Mouse (Mus musculus) ES-E14 (cell line): ENCODE measurements around the gene Hist1h2ai. TPM values are rescaled to one million over a fixed set of nuclear protein-coding genes. Genes with fewer than 3 reads are reported as not detected.
"Not testable (repeated sequence)": the region's sequence is repeated elsewhere in the genome, so short reads cannot be mapped to it uniquely, and the experiment has no call there.

Experiments used
- DNase-seq: peaks from one replicate; pipeline ENCODE4 v3.0.0-alpha.2; 2013; ENCODE audit warnings: low read depth, low spot score
- H3K27ac ChIP-seq: 2 replicates; pipeline ENCODE4 v1.5.1; 2012; ENCODE audit warnings: low read depth, mild to moderate bottlenecking, low read length, moderate library complexity, mixed read lengths; ENCODE audit not compliant: poor library complexity, insufficient read depth, severe bottlenecking
- H3K36me3 ChIP-seq: 2 replicates; pipeline ENCODE4 v1.6.1; 2012; ENCODE audit warnings: mild to moderate bottlenecking, low read length, moderate library complexity, mixed read lengths; ENCODE audit not compliant: control insufficient read depth, poor library complexity, insufficient read depth, severe bottlenecking
- H3K4me1 ChIP-seq, 2 experiments: fragments of 150-350 bp in 1 of 2; sonication (generic) in 1 of 2; 2 replicates each; pipeline ENCODE4 v1.6.1; 2012; ENCODE audit warnings: low read length in 2 of 2, mild to moderate bottlenecking in 1 of 2, mixed read lengths in 1 of 2; ENCODE audit not compliant: control insufficient read depth in 2 of 2, insufficient read depth in 2 of 2, poor library complexity in 1 of 2
- H3K4me3 ChIP-seq, 2 experiments: fragments of 150-350 bp in 1 of 2; sonication (generic) in 1 of 2; 2 replicates each; pipeline ENCODE4 v1.5.1; 2012; ENCODE audit warnings: low read length in 2 of 2, low read depth in 1 of 2, mild to moderate bottlenecking in 1 of 2, mixed read lengths in 1 of 2; ENCODE audit not compliant: insufficient read depth in 1 of 2, poor library complexity in 1 of 2, severe bottlenecking in 1 of 2
- H3K9ac ChIP-seq: 2 replicates; pipeline ENCODE4 v1.6.1; 2012; ENCODE audit warnings: low read depth, mild to moderate bottlenecking, low read length, mixed read lengths; ENCODE audit not compliant: poor library complexity, insufficient read depth, severe bottlenecking
- H3K9me3 ChIP-seq: fragments of 150-350 bp; sonication (generic); 2 replicates; pipeline ENCODE4 v1.6.1; 2012; ENCODE audit warnings: low read depth, mild to moderate bottlenecking, low read length; ENCODE audit not compliant: control insufficient read depth, insufficient read depth
- CHD2 ChIP-seq: IDR thresholded peaks from 2 replicates; pipeline ENCODE4 v1.6.1; 2014; ENCODE audit warnings: mild to moderate bottlenecking, low read depth, low read length, inconsistent platforms
- HCFC1 ChIP-seq: IDR thresholded peaks from 2 replicates; pipeline ENCODE4 v1.6.1; 2012; ENCODE audit warnings: low read length, inconsistent platforms, borderline replicate concordance; ENCODE audit not compliant: insufficient read depth
- MAFK ChIP-seq: IDR thresholded peaks from 2 replicates; pipeline ENCODE4 v1.6.1; 2014; ENCODE audit warnings: mild to moderate bottlenecking, low read depth, low read length, inconsistent platforms; ENCODE audit not compliant: insufficient read depth
- ZC3H11A ChIP-seq: IDR thresholded peaks from 2 replicates; pipeline ENCODE4 v1.6.1; 2012; ENCODE audit warnings: low read depth, mild to moderate bottlenecking, inconsistent platforms, low read length, borderline replicate concordance
- ZNF384 ChIP-seq: IDR thresholded peaks from 2 replicates; pipeline ENCODE4 v1.6.1; 2012; ENCODE audit warnings: low read depth, low read length, inconsistent platforms
- in situ Hi-C, 2 experiments: fragments of 600-800 bp; cut with MboI; formaldehyde crosslinking; loops; one replicate each; pipeline ENCODE4 v1.15.1; 2025; ENCODE audit warnings: low sequenced_read_pairs in 2 of 2, inconsistent platforms in 1 of 2; ENCODE audit not compliant: unreplicated experiment in 2 of 2
- total RNA-seq: library from RNA; depleted of rRNA; stranded (reverse); fragments of 300-350 nt; gene quantifications from 2 replicates; pipeline ENCODE4 v1.2.3, GENCODE M21; 2012

Hist1h2ai gene
- total RNA-seq, 1 experiment = 1,685 TPM

DNA sequence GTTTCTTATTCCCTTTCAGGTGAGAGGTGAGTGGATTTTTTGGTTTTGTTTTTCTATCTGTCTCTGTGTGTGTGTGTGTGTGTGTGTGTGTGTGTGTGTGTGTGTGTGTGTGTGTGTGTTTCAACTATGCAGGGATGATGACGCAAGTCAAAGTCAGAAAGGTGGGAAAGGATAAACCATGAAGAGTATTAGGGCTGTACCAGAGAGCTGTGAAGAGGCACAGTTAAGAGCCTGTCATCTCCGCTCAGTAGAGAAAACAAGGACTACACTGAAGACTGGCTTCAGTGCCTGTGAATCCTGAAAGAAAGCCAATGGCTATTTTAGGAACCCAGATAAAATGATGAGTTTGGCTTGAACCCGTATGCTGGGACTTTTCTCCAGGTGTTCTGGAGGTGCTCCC lies 35.6 kb downstream of the Hist1h2ai start:
- Histone ChIP-seq H3K9ac (no peak overlapping the region), H3K4me1 (0 out of 4 replicates have a peak, but pooled peaks cover 0 to 2% of the 10 kb centered on the region in 2 experiments), H3K36me3 (no peaks in the 10 kb centered on the region), H3K27ac (no peak overlapping the region; the same call in 1 of the 2 replicates), H3K9me3 (no peaks in the 10 kb centered on the region), H3K4me3 (no peak overlapping the region)
- no peak for DNase-seq
- in situ Hi-C loops = no loop called here
- TF ChIP-seq MAFK (no peak), ZC3H11A (no peak), HCFC1 (no peak), CHD2 (no peak), ZNF384 (no peak)

DNA sequence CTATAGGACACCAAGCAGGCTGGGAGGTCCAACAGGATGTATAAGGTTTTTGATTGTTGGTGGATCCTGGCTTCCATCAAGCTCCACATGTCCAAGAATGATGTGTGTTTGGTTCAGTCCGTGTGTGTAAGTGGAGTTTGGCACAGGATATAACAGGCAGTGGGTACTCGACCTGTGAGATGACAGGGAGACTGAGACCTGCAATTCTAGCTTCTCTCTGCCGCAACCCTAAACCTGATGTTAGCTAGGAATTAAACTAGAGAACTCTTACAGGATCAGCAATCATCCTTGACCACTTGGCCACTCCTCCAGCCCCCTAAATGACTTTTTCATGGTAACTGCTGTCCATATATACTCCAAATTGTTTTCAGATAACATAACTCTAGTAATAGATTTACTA lies 36.1 kb downstream of the Hist1h2ai start:
- Histone ChIP-seq H3K36me3 (no peaks in the 10 kb centered on the region), H3K4me3 (no peak overlapping the region), H3K9ac (peak overlapping the region; percentile 59; the same call in 1 of the 2 replicates), H3K9me3 (no peaks in the 10 kb centered on the region), H3K27ac (no peak overlapping the region; the same call in 1 of the 2 replicates), H3K4me1 (0 out of 4 replicates have a peak, but pooled peaks cover 0 to 2% of the 10 kb centered on the region in 2 experiments)
- TF ChIP-seq ZC3H11A (no peak), MAFK (no peak), CHD2 (no peak), ZNF384 (no peak), HCFC1 (no peak)
- DNase-seq = no peak
- in situ Hi-C loops = no loop called here

DNA sequence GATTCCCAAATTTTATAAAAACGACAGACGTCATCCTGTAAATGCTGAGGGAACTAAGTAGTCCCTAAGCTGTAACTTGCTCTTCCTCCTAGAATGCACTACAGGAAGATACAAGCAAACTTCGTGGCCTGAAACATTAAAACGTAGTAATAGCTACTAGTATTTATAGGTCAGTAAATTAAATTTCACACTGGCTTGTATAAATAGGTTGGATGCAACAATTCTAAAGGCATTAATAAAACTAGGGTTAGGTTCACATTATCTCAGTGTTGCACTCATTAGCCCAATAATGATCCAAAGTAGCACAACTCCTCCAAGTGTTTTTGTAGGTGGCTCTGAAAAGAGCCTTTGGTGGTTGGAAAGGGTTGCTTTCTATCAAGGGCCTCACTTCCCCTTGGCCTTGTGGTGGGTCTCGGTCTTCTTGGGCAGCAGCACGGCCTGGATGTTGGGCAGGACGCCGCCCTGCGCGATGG lies 36.9 kb downstream of the Hist1h2ai start:
- Histone ChIP-seq H3K4me3 (peak overlapping the region; percentile 56 to 68), H3K9me3 (no peaks in the 10 kb centered on the region), H3K4me1 (0 out of 4 replicates have a peak, but pooled peaks cover 0 to under 1% of the 10 kb centered on the region in 2 experiments), H3K27ac (peak overlapping the region; percentile 85), H3K9ac (peak overlapping the region; percentile 80), H3K36me3 (no peaks in the 10 kb centered on the region)
- in situ Hi-C loops = no loop called here
- TF ChIP-seq ZNF384 = no peak
- TF ChIP-seq ZC3H11A = no peak
- DNase-seq = no peak

DNA sequence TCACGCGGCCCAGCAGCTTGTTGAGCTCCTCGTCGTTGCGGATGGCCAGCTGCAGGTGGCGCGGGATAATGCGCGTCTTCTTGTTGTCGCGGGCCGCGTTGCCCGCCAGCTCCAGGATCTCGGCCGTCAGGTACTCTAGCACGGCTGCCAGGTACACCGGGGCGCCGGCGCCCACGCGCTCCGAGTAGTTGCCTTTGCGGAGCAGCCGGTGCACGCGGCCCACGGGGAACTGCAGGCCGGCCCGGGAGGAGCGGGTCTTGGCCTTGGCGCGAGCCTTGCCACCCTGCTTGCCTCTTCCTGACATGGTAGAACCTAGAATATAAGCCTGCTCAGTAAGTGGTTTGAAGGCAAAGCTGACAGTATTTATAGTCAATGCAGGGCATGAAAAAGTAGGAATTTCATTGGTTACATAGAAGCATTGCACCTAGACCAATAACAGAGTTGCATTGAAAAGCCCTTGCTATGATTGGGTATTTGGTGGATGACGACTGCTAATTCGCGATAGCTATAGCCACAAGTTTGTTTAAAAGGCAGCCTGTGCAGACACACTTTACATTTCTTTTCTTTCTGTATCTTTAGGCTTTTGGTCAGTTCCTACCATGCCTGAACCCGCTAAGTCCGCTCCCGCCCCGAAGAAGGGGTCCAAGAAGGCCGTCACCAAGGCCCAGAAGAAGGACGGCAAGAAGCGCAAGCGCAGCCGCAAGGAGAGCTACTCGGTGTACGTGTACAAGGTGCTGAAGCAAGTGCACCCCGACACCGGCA lies 37.5 kb downstream of the Hist1h2ai start, which contains the start of the genes Hist1h2ak and Hist1h2bn:
Hist1h2ak (minus strand) TSS at position 304 of the 762 bp plus-strand sequence.
Hist1h2bn (plus strand) TSS at position 600 of the 762 bp plus-strand sequence.
- H3K9me3 ChIP-seq, H3K36me3 ChIP-seq, H3K4me1 ChIP-seq, in situ Hi-C loops: not testable (repeated sequence)
- peak within 1 kb of the TSS; percentile 80 for H3K9ac ChIP-seq
- peak; percentile 79 for DNase-seq
- TF ChIP-seq CHD2 = peak; percentile 88; the same call in 1 of the 2 replicates
- peak within 1 kb of the TSS; percentile 85 for H3K27ac ChIP-seq
- H3K4me3 ChIP-seq = peak within 1 kb of the TSS; percentile 60 to 68

DNA sequence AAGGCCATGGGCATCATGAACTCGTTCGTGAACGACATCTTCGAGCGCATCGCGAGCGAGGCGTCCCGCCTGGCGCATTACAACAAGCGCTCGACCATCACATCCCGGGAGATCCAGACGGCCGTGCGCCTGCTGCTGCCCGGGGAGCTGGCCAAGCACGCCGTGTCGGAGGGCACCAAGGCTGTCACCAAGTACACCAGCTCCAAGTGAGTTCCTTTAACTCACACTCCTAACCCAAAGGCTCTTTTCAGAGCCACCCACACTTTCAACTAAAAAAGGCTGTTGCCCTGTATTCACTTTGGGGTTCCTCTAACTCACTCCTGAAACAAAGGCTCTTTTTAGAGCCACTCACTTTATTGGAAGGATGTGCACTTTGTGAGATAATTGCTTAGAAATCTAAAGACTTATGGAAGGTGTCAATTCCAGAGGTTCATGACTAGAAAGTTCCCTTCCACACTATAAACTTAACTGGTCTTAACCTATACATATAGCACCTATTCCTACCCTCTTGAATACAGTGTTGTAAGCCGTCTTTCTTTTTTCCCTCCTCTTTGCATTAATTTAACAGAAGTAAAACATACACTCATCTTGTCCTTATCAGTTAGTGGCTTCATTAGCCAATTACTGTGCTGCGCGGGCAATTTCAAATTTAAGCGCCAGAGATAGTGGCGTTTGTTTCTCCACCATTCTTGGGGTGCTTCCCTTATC lies 38.2 kb downstream of the Hist1h2ai start:
- in situ Hi-C loops, DNase-seq, H3K4me1 ChIP-seq, H3K36me3 ChIP-seq, H3K9me3 ChIP-seq: not testable (repeated sequence)
- Histone ChIP-seq H3K9ac (peak overlapping the region; percentile 72; the same call in 1 of the 2 replicates), H3K27ac (peak overlapping the region; percentile 53; the same call in 1 of the 2 replicates), H3K4me3 (peak overlapping the region; percentile 51 to 60)
